ENCODE assay signal across 10 mouse cellular contexts in the genomic region with DNA sequence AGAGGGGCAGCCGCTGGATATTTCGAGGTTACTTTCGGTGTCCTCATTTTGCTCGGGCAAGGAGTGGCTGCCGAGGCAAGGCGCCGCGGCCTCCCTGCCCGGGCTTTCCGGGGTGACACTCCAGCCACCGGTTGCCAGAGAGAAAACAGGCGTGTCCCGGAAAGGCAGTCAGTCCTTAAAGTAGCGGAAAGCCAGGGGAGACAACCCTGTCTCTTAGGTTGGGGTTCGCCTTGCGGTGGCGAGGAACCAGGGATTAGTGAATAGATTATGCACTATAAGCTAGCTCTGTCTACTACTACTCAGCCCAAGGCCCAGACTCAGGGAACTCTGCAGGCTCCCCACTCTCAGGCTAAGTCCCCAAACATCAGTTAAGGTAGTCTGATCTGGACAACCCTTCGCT. TPM values are rescaled to one million over a fixed set of nuclear protein-coding genes. Genes with fewer than 3 reads are reported as not detected.
A peak's percentile ranks its signal among the peaks of the same experiment; 100 is the strongest.
DNase-seq lines count a peak whose midpoint lies in the region; ATAC-seq and TF ChIP-seq lines count a peak whose summit lies in the region.
"Not testable (repeated sequence)": the region's sequence is repeated elsewhere in the genome, so short reads cannot be mapped to it uniquely, and the experiment has no call there.
"Had no signal": no experiment of that assay in that cellular context is flagged by ENCODE, and none has a peak within 500 bp of the region (broad histone marks: within the 10 kb centered on the region; RNA-seq: fewer than 3 reads in every experiment).

No protein-coding gene starts in this region.

- H3K27me3 ChIP-seq in G1E (ENCODE audit: insufficient read depth, low read length); forebrain, embryonic 11.5 days (ENCODE audit: control insufficient read depth, insufficient read depth, low read length); heart, embryonic 13.5 days (replicated peaks); hindbrain, embryonic 16.5 days (replicated peaks; ENCODE audit: control insufficient read depth, insufficient read depth, low read length); limb, embryonic 11.5 days (ENCODE audit: control insufficient read depth, insufficient read depth, low read length); liver, postnatal 0 days (ENCODE audit: insufficient read depth, low read length); midbrain, embryonic 14.5 days (ENCODE audit: control insufficient read depth, insufficient read depth, low read length); stomach, embryonic 14.5 days (ENCODE audit: control insufficient read depth, insufficient read depth, low read length): not testable (repeated sequence)

- no CpG with 5 or more reads among the region's 18 CpGs for WGBS in forebrain, embryonic 11.5 days
- no CpG with 5 or more reads among the region's 18 CpGs for WGBS in heart, embryonic 13.5 days
- no CpG with 5 or more reads among the region's 18 CpGs for WGBS in hindbrain, embryonic 16.5 days
- no CpG with 5 or more reads among the region's 18 CpGs for WGBS in limb, embryonic 11.5 days
- WGBS in liver, postnatal 0 days (ENCODE audit: insufficient replicate concordance) = no CpG with 5 or more reads among the region's 18 CpGs
- WGBS in midbrain, embryonic 14.5 days = no CpG with 5 or more reads among the region's 18 CpGs
- WGBS in stomach, embryonic 14.5 days = no CpG with 5 or more reads among the region's 18 CpGs

- H3K4me3 ChIP-seq in G1E (ENCODE audit: low read depth, low read length); forebrain, embryonic 11.5 days (ENCODE audit: low read depth, low read length); heart, embryonic 13.5 days; hindbrain, embryonic 16.5 days (ENCODE audit: low read length); limb, embryonic 11.5 days (ENCODE audit: low read depth, low read length); liver, postnatal 0 days (ENCODE audit: low read depth, low read length); midbrain, embryonic 14.5 days (replicated peaks; ENCODE audit: low read depth, low read length); stomach, embryonic 14.5 days (ENCODE audit: low read depth, low read length): not testable (repeated sequence)

- not testable (repeated sequence) for H3K4me2 ChIP-seq in forebrain, embryonic 11.5 days (ENCODE audit: low read depth, low read length, severe bottlenecking); heart, embryonic 13.5 days; hindbrain, embryonic 16.5 days (ENCODE audit: low read length); limb, embryonic 11.5 days (ENCODE audit: low read depth, severe bottlenecking); liver, postnatal 0 days (ENCODE audit: low read depth, low read length); midbrain, embryonic 14.5 days (ENCODE audit: low read length); stomach, embryonic 14.5 days (replicated peaks; ENCODE audit: low read depth, low read length)

- not testable (repeated sequence) for DNase-seq in G1E (ENCODE audit: low spot score); forebrain, embryonic 11.5 days (ENCODE audit: low spot score); limb, embryonic 11.5 days (ENCODE audit: low spot score); liver, postnatal 0 days; midbrain, embryonic 14.5 days

- peak; percentile 59 for ATAC-seq in G1E (ENCODE audit: extremely low read depth, insufficient number of reproducible peaks, low FRiP score, poor library complexity, severe bottlenecking)
- ATAC-seq in forebrain, embryonic 11.5 days (replicated peaks; ENCODE audit: low FRiP score) = peak; percentile 45
- ATAC-seq in heart, embryonic 13.5 days (ENCODE audit: extremely low read depth, insufficient number of reproducible peaks, low FRiP score, low TSS enrichment) = peak; percentile 38
- ATAC-seq in hindbrain, embryonic 16.5 days = peak; percentile 53
- peak; percentile 46; the same call in 1 of the 2 replicates for ATAC-seq in limb, embryonic 11.5 days (ENCODE audit: insufficient number of reproducible peaks, low FRiP score, low TSS enrichment, low read depth)
- peak; percentile 79 for ATAC-seq in liver, postnatal 0 days
- ATAC-seq in midbrain, embryonic 14.5 days (ENCODE audit: low FRiP score, low TSS enrichment) = peak; percentile 64
- ATAC-seq in stomach, embryonic 14.5 days (ENCODE audit: insufficient number of reproducible peaks, insufficient read depth, low FRiP score, low read depth) = peak; percentile 38; the same call in 1 of the 2 replicates

- H3K36me3 ChIP-seq in G1E (replicated peaks); forebrain, embryonic 11.5 days (ENCODE audit: control insufficient read depth, insufficient read depth, low read length); heart, embryonic 13.5 days; hindbrain, embryonic 16.5 days (ENCODE audit: control insufficient read depth, insufficient read depth, low read length); limb, embryonic 11.5 days (ENCODE audit: control insufficient read depth, insufficient read depth, low read length); liver, postnatal 0 days (replicated peaks; ENCODE audit: insufficient read depth, low read length); midbrain, embryonic 14.5 days (ENCODE audit: control insufficient read depth, insufficient read depth, low read length); stomach, embryonic 14.5 days (ENCODE audit: control insufficient read depth, insufficient read depth, low read length): not testable (repeated sequence)

- not testable (repeated sequence) for H3K9me3 ChIP-seq in G1E (replicated peaks); forebrain, embryonic 11.5 days (ENCODE audit: control insufficient read depth, low read length); heart, embryonic 13.5 days; hindbrain, embryonic 16.5 days (ENCODE audit: control insufficient read depth, low read length); limb, embryonic 11.5 days (ENCODE audit: control insufficient read depth, low read length); liver, postnatal 0 days (ENCODE audit: low read length); midbrain, embryonic 14.5 days (ENCODE audit: control insufficient read depth, low read length); stomach, embryonic 14.5 days (ENCODE audit: control insufficient read depth, low read depth, low read length)

- not testable (repeated sequence) for H3K27ac ChIP-seq in forebrain, embryonic 11.5 days (ENCODE audit: low read depth, low read length); heart, embryonic 13.5 days (replicated peaks); hindbrain, embryonic 16.5 days (ENCODE audit: low read depth, low read length); limb, embryonic 11.5 days (replicated peaks; ENCODE audit: low read depth, low read length); liver, postnatal 0 days (ENCODE audit: low read depth); midbrain, embryonic 14.5 days (replicated peaks; ENCODE audit: low read depth, low read length); stomach, embryonic 14.5 days (ENCODE audit: low read length)

- TF ChIP-seq CTCF in G1E (IDR thresholded peaks at IDR 0.05; ENCODE audit: low read depth, low read length); liver, postnatal 0 days (IDR thresholded peaks at IDR 0.05; ENCODE audit: low read depth): not testable (repeated sequence)

- H3K9ac ChIP-seq in forebrain, embryonic 11.5 days (ENCODE audit: low read length); heart, embryonic 13.5 days; hindbrain, embryonic 16.5 days (ENCODE audit: low read depth, low read length); limb, embryonic 11.5 days (ENCODE audit: low read length); liver, postnatal 0 days (replicated peaks); midbrain, embryonic 14.5 days (replicated peaks; ENCODE audit: low read length); stomach, embryonic 14.5 days (replicated peaks; ENCODE audit: low read depth, low read length): not testable (repeated sequence)

- not testable (repeated sequence) for H3K4me1 ChIP-seq in G1E (ENCODE audit: insufficient read depth, low read depth, low read length); forebrain, embryonic 11.5 days (replicated peaks; ENCODE audit: control insufficient read depth, insufficient read depth, low read length); heart, embryonic 13.5 days; hindbrain, embryonic 16.5 days (ENCODE audit: control insufficient read depth, insufficient read depth, low read depth, low read length); limb, embryonic 11.5 days (ENCODE audit: control insufficient read depth, insufficient read depth, low read length); liver, postnatal 0 days (ENCODE audit: insufficient read depth); midbrain, embryonic 14.5 days (ENCODE audit: control insufficient read depth, insufficient read depth, low read length); stomach, embryonic 14.5 days (ENCODE audit: control insufficient read depth, insufficient read depth, low read length)

- not testable (repeated sequence) for TF ChIP-seq EP300 in liver, postnatal 0 days (IDR thresholded peaks at IDR 0.05; ENCODE audit: low read depth)

RNA-seq across cellular contexts. Expression of a gene that starts 0.4 kb away (rescaled TPM):
- total RNA-seq in G1E (2014; fragmentation: Nextera tagmentation) = 19.1 and 22.5 TPM in 2 replicates
- not detected in 2 replicates for total RNA-seq in G1E (2017)
- not detected in 2 replicates for polyA plus RNA-seq in G1E (2012)
- 0.64 and 3.6 TPM in 2 replicates for polyA plus RNA-seq in forebrain, embryonic 11.5 days (2014; fragmentation: Nextera tagmentation; extraction: Ambion mirVana)
- not detected in 2 replicates for polyA plus RNA-seq in heart, embryonic 13.5 days (2015; fragmentation: Nextera tagmentation; extraction: Ambion mirVana)
- polyA plus RNA-seq in hindbrain, embryonic 16.5 days (2015; fragmentation: Nextera tagmentation; extraction: Ambion mirVana) = not detected in 2 replicates
- 4.8 and 5.5 TPM in 2 replicates for polyA plus RNA-seq in limb, embryonic 11.5 days (2014; fragmentation: Nextera tagmentation; extraction: Ambion mirVana)
- not detected in 2 replicates for polyA plus RNA-seq in liver, postnatal 0 days (2015; fragmentation: Nextera tagmentation; extraction: Ambion mirVana)
- not detected in 2 replicates for polyA plus RNA-seq in midbrain, embryonic 14.5 days (2014; fragmentation: Nextera tagmentation; extraction: Ambion mirVana)
- polyA plus RNA-seq in stomach, embryonic 14.5 days (2014; fragmentation: Nextera tagmentation; extraction: Ambion mirVana) = 2.2 and 4.5 TPM in 2 replicates
- polyA plus RNA-seq: macrophage; spleen, adult 2 months had no signal

RNA-seq across cellular contexts. Expression of a gene that starts 30.2 kb away (rescaled TPM):
- total RNA-seq in G1E (2014; fragmentation: Nextera tagmentation) (102 and 121 TPM in 2 replicates), G1E (2017) (138 and 154 TPM in 2 replicates)
- 1.5 and 2.3 TPM in 2 replicates for polyA plus RNA-seq in G1E (2012)
- polyA plus RNA-seq in forebrain, embryonic 11.5 days (2014; fragmentation: Nextera tagmentation; extraction: Ambion mirVana) = 65.7 and 74.5 TPM in 2 replicates
- polyA plus RNA-seq in heart, embryonic 13.5 days (2015; fragmentation: Nextera tagmentation; extraction: Ambion mirVana) = 45.8 and 53.5 TPM in 2 replicates
- 75.8 and 78.3 TPM in 2 replicates for polyA plus RNA-seq in hindbrain, embryonic 16.5 days (2015; fragmentation: Nextera tagmentation; extraction: Ambion mirVana)
- polyA plus RNA-seq in limb, embryonic 11.5 days (2014; fragmentation: Nextera tagmentation; extraction: Ambion mirVana) = 64.9 and 72.0 TPM in 2 replicates
- polyA plus RNA-seq in liver, postnatal 0 days (2015; fragmentation: Nextera tagmentation; extraction: Ambion mirVana) = 30.3 and 30.4 TPM in 2 replicates
- 79.0 and 86.1 TPM in 2 replicates for polyA plus RNA-seq in midbrain, embryonic 14.5 days (2014; fragmentation: Nextera tagmentation; extraction: Ambion mirVana)
- 68.1 and 82.2 TPM in 2 replicates for polyA plus RNA-seq in stomach, embryonic 14.5 days (2014; fragmentation: Nextera tagmentation; extraction: Ambion mirVana)

RNA-seq across cellular contexts. Expression of a gene that starts 44.9 kb away (rescaled TPM):
- 128 and 152 TPM in 2 replicates for total RNA-seq in G1E (2014; fragmentation: Nextera tagmentation)
- 217 and 252 TPM in 2 replicates for total RNA-seq in G1E (2017)
- 133 and 152 TPM in 2 replicates for polyA plus RNA-seq in G1E (2012)
- polyA plus RNA-seq in forebrain, embryonic 11.5 days (2014; fragmentation: Nextera tagmentation; extraction: Ambion mirVana) = 52.3 and 61.7 TPM in 2 replicates
- polyA plus RNA-seq in heart, embryonic 13.5 days (2015; fragmentation: Nextera tagmentation; extraction: Ambion mirVana) = 38.1 and 43.2 TPM in 2 replicates
- 55.5 and 64.7 TPM in 2 replicates for polyA plus RNA-seq in hindbrain, embryonic 16.5 days (2015; fragmentation: Nextera tagmentation; extraction: Ambion mirVana)
- 50.8 and 51.2 TPM in 2 replicates for polyA plus RNA-seq in limb, embryonic 11.5 days (2014; fragmentation: Nextera tagmentation; extraction: Ambion mirVana)
- polyA plus RNA-seq in liver, postnatal 0 days (2015; fragmentation: Nextera tagmentation; extraction: Ambion mirVana) = 21.7 and 22.5 TPM in 2 replicates
- 65.2 and 72.7 TPM in 2 replicates for polyA plus RNA-seq in midbrain, embryonic 14.5 days (2014; fragmentation: Nextera tagmentation; extraction: Ambion mirVana)
- polyA plus RNA-seq in stomach, embryonic 14.5 days (2014; fragmentation: Nextera tagmentation; extraction: Ambion mirVana) = 68.8 and 77.2 TPM in 2 replicates
